Mouse (Mus musculus): Measurements from ENCODE around the gene Olfr768.
"Not testable (repeated sequence)": the region's sequence is repeated elsewhere in the genome, so short reads cannot be mapped to it uniquely, and the experiment has no call there.

Gene Olfr768

DNA sequence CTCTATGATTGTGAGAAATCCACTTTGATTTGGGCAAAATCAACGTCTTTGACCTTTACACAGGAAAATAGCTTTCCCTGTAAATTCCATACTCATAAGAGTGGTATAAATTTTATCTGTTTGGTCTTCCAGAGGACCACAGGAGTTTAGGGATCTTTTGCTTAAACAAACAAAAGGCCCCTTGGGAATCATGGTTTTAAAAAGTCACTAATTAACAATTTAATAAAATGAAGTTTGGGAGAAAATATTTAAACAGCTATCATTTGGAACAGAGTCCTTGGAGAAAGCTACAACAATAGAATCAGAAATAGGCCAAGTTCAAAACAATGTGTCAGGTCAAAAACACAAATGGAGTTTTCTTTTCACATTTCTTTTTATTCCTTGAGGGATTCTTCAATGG lies at the start of gene Olfr768:
TSS of gene Olfr768 (minus strand) at position 101 of the 400 bp plus-strand sequence.
- no peak for DNase-seq (ENCODE audit: low read depth, low spot score)

- DNase-seq (ENCODE audit: low read depth, low spot score) = no peak
Measured at GRCm38 (mm10) chr10:129138898-129139297, 39.7 kb upstream of the Olfr768 start, which contains the start of gene Olfr770. TSS of gene Olfr770 (minus strand) at chr10:129138998.

- no peak for DNase-seq (ENCODE audit: low read depth, low spot score)
Measured at GRCm38 (mm10) chr10:129117761-129118160, 18.6 kb upstream of the Olfr768 start, which contains the start of gene Olfr769. TSS of gene Olfr769 (minus strand) at chr10:129117861.

GRCm38 (mm10) chr10:129115146-129115545 lies 16.0 kb upstream of the Olfr768 start:
- DNase-seq (ENCODE audit: low read depth, low spot score) = no peak

DNA sequence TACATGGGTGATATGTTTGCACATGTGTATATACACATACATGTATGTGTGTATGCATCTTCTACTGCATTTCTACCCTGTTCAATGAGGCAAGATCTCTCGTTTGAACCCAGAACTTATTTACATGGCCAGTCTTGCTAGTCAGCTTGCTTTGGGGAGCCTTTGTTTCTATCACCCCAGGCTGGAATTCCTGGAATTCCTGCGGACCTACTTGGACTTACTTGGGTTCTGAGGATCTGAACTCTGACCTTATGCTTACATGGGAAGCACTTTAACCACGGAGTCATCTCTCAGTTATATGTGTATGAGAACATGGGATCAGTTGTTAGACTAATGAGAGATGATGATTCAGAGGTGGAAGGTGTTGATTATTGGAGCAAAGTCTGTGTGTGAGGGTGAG lies 2.1 kb upstream of the Olfr768 start:
- DNase-seq (ENCODE audit: low read depth, low spot score) = no peak

- DNase-seq (ENCODE audit: low read depth, low spot score) = not testable (repeated sequence)
Measured at GRCm38 (mm10) chr10:129082810-129083209, 16.4 kb downstream of the Olfr768 start, which contains the start of gene Olfr767. TSS of gene Olfr767 (minus strand) at chr10:129082910.

GRCm38 (mm10) chr10:129068877-129069276 lies 30.3 kb downstream of the Olfr768 start, which contains the start of gene Olfr766-ps1:
TSS of gene Olfr766-ps1 (minus strand) at chr10:129068977.
- DNase-seq (ENCODE audit: low read depth, low spot score) = no peak

DNA sequence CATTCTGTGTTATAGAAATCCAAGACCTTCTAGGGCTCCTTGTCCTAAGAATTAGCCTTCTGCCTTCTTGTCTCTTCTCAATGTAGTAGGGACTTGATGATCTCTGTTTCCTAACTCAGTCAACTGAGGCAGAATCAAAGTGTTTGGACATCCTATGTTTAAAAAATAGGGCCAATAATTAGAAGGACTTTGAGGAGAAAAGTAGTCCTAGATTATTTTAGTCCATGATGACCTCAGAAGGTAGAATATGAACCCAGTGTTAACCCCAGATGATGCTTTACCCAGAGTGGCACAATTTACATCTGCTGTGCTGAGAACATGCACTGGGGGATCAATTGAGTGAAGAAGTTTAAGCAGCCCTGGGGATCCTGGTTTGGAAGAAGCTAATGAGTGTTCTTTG lies 49.3 kb downstream of the Olfr768 start, which contains the start of gene Olfr765:
TSS of gene Olfr765 (minus strand) at position 101 of the 400 bp plus-strand sequence.
- DNase-seq (ENCODE audit: low read depth, low spot score) = not testable (repeated sequence)
